Mouse (Mus musculus): Measurements from ENCODE around the gene Gdf15.

GRCm38 (mm10) chr8:70657739-70658138 lies 25.5 kb upstream of the Gdf15 start:
- TF ChIP-seq CTCF (IDR thresholded peaks at IDR 0.05; ENCODE audit: insufficient read depth, low read length) (no peak), POLR2A (IDR thresholded peaks at IDR 0.05; ENCODE audit: borderline replicate concordance, extremely low read depth, low read depth, low read length) (no peak)

Measured in lung, adult 2 months (tissue).